Mouse (Mus musculus) Muller cell, postnatal 12 days (primary cell): ENCODE data around the gene Srms.

Experiments
- DNase-seq: peaks from one replicate; pipeline ENCODE4 v3.0.0-alpha.2; 2015; ENCODE audit errors: inconsistent ontology term

Srms gene

GRCm38 (mm10) chr2:181166469-181166868, 46.5 kb downstream of the Srms start:
- DNase-seq, result no peak

GRCm38 (mm10) chr2:181160821-181161220, 52.2 kb downstream of the Srms start:
- no peak for DNase-seq

DNA sequence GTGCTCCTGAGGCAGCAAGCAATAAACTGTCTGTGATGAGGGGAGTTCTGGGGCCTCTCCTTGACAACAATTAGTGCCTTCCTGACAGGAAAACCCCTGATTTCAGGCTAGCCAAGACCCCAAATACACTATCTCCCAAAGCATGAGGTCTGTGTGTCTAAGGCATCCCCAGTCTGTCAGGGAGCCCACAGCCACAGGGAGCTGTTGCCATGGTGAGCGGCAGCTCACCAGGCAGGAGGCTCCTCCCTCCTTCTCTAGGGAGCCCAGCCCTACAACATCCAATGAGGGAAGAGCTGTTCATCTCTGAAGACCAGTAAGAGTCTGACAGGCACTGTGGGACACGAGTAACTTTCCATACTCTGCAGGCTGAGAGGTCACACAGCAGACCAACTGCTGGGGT, 53.2 kb downstream of the Srms start:
- no peak for DNase-seq

DNA sequence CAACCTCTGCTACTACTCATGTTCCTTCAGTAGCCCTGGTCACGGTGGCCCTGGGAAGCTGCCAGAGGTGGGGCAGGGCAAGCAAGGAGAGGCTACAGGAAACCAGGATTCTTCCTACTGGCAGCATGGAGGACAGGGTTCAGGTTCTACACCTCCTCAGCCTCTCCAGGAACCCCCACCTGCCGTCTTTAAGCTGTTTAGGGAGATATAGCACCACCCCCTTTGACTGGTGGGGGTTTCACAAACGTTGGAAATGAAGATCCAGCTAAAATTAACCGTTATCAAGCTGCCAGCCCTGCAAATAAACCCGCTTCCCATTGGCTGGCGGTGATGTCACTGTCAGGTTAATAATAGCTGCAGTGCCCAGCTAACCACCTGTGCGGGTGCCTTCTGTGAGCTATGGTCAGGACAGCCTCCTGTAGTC, 53.9 kb downstream of the Srms start:
- DNase-seq, result no peak

DNA sequence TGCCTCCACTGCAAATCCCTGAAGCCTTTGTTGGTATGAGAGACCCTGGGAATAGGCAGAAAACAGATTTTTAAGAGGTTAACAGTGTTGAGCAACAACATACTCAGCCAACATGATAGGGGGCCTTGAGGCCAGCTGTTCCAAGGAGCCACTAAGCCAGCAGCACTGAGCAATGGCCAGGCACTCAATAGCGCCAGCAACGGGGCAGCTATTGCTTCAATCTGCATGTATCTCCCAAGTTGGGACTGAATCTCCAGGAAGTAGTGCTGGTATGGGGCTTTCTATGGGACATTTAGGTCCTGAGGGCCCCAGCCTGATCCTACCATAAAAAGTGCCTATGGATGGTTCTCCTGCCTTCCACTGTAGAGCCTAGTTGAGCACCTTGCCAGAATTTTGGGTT, 54.5 kb downstream of the Srms start:
- no peak for DNase-seq

DNA sequence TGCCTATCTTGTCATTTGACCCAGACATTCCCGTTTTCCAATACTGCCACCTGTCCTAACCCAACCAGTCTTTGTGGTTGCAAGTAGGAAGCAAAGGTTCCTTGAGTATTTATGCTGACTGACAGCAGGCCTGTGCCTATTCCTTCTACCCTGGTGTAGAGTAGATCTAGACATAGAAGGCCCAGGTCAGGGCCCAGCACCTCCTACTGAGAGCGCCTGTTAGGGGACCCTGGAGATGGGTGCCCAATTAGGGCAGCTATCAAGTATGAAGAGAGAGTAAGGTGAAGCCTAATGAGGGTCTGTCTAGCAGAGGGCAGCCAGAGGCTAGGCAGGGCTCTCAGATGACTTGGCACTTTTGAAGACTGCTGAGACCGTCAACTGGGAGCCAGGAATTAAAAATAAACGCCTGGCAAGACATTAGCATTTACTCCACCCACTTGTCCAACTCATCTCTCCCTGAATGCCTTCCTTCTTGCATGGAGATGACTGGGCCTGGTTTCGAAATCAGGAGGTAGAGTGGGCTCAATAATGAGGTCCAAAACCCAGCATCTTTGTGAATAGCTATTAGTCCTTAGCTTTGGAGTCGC, 55.2 kb downstream of the Srms start:
- DNase-seq, result peak; percentile 26

DNA sequence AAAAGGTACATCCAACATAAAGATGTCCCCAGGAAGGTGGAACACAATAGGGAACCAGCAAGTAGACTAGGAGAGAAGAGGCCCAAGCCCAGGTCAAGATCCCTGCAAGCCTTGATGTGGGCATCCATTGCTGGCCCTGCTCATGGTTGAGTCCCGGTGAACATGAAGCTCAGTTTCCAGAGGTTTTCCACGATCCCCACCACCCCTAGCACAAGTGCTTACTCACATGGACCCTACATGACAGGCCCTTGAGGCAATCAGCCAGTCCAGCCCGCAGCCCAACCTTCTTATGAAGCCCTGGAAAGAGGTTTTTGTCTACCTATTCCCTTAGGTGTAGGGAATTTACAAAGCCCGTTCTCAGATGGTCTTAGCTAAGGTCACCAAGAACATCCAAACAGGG, 55.8 kb downstream of the Srms start:
- no peak for DNase-seq

GRCm38 (mm10) chr2:181156248-181157121, 56.5 kb downstream of the Srms start, which contains the start of gene Eef1a2:
Eef1a2 (minus strand) TSS chr2:181157014.
- peak; percentile 32 for DNase-seq

- DNase-seq, result peak; percentile 34
Observed at GRCm38 (mm10) chr2:181155801-181156200, 57.2 kb downstream of the Srms start.
